Mouse (Mus musculus): ENCODE measurements around the gene Ppfibp1. TPM values are rescaled to one million over a fixed set of nuclear protein-coding genes. Genes with fewer than 3 reads are reported as not detected.

The Ppfibp1 gene
- polyA plus RNA-seq, 2 experiments: 46.3 to 59.7 TPM

DNA sequence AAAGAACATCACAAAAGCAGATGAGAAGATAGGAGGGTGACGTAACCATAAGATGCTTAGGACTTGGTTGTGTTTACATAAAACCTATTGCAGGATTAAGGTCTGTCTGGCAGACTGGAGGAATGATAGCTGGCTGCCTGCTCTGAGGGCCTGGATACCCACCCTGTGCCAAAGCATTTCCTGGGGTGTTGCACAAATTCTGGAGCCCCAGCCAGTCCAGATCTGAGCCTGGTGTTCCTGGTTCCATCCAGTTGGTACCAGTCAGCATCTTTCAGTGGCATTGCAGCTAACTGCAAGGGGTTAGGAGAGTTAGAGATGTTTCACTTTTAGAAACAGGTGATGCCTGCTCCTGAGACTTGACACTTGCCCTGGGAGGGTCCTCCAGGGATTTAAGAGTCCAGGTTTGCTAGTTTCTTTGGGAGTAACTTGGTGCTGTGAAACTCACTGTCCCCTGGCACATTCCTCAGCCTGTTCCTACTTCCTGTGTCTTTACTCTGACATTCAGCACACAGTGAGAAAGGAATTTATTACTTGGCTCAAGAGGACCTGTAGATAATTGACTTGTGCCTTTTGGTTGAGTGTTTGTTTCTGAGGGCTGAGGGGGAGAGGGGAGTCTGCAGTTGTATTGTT, 90.9 kb downstream of the Ppfibp1 start:
- H3K9ac ChIP-seq (ENCODE audit: low read depth, low read length, severe bottlenecking): no peak overlapping the region
- no peak for TF ChIP-seq POLR2A (IDR thresholded peaks at IDR 0.05; ENCODE audit: borderline replicate concordance, extremely low read depth, insufficient read depth, insufficient read length)
- H3K4me2 ChIP-seq (replicated peaks; ENCODE audit: low read depth, low read length, severe bottlenecking): no peak overlapping the region
- WGBS: 45% methylated on average over 1 of the region's 1 CpGs
- H3K4me1 ChIP-seq (ENCODE audit: control insufficient read depth, insufficient read depth, low read length): peaks cover 19% of the 10 kb centered on the region
- H3K36me3 ChIP-seq (ENCODE audit: control insufficient read depth, insufficient read depth, low read length): peaks cover 8% of the 10 kb centered on the region; the same call in 1 of the 2 replicates
- H3K4me3 ChIP-seq (replicated peaks; ENCODE audit: low read length): no peak overlapping the region
- no peaks in the 10 kb centered on the region for H3K27me3 ChIP-seq (ENCODE audit: control insufficient read depth, insufficient read depth, low read length)
- H3K9me3 ChIP-seq (ENCODE audit: control insufficient read depth, low read length): no peaks in the 10 kb centered on the region
- DNase-seq (ENCODE audit: low spot score) (no peak), ATAC-seq (ENCODE audit: low FRiP score, low read depth) (peak; percentile 16)
- H3K27ac ChIP-seq (replicated peaks; ENCODE audit: low read depth, low read length): peak overlapping the region; percentile 39; the same call in 1 of the 2 replicates

DNA sequence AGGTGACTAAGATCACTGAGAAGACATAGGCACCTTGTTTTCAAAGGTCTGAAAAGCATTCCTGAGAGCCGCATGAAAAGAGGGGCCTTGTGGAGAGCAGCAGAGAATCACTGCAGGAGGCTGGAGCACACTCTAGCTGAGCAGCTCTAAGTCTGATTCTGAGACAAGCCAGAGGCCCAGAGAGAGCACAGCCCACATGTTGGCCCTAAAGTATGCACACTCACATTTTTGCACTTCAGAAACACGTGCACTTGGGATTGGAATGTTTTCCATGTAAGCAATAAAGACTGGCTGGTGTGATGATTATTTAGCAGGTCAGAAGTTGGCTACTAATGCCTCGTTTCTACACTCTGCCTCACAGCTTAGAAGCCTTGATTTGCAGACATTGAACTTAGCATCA, 91.7 kb downstream of the Ppfibp1 start:
- TF ChIP-seq POLR2A (IDR thresholded peaks at IDR 0.05; ENCODE audit: borderline replicate concordance, extremely low read depth, insufficient read depth, insufficient read length): no peak
- Histone ChIP-seq H3K4me1 (ENCODE audit: control insufficient read depth, insufficient read depth, low read length) (peaks cover 22% of the 10 kb centered on the region), H3K36me3 (ENCODE audit: control insufficient read depth, insufficient read depth, low read length) (peaks cover 8% of the 10 kb centered on the region; the same call in 1 of the 2 replicates), H3K4me3 (replicated peaks; ENCODE audit: low read length) (no peak overlapping the region), H3K9me3 (ENCODE audit: control insufficient read depth, low read length) (no peaks in the 10 kb centered on the region), H3K9ac (ENCODE audit: low read depth, low read length, severe bottlenecking) (no peak overlapping the region), H3K4me2 (replicated peaks; ENCODE audit: low read depth, low read length, severe bottlenecking) (no peak overlapping the region), H3K27me3 (ENCODE audit: control insufficient read depth, insufficient read depth, low read length) (no peaks in the 10 kb centered on the region), H3K27ac (replicated peaks; ENCODE audit: low read depth, low read length) (peak overlapping the region; percentile 39; the same call in 1 of the 2 replicates)
- DNase-seq (ENCODE audit: low spot score): no peak
- ATAC-seq (ENCODE audit: low FRiP score, low read depth): 0 out of 2 replicates have a peak, but pooled peaks have one; percentile 21
- WGBS: 15% methylated on average over 3 of the region's 3 CpGs

DNA sequence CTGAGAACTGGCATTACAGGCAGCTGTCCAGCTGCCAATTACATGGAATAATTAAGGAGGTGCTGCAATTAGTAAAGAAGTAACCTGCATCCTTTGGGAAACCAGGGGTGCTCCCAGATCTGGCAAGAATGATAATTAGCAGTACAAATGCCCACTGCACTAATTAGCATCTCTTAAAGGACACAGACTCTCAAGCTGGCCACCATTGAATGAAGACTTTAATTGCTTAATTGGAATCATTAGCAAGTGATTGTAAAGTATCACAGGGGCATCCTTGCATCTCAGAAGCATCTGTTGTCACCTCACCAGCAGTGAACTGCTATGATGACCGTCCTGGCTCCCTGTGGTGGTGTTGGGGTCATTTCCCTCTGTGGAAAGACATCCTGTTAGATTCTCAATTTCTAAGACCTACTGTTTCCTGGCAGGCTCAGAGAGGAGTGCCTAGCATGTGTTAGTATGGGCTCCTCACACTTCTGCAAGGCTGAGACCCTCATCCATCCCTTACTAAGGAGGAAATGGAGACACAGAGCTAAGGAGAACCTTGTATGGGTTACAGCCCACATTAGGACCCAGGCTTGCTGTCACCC, 93.1 kb downstream of the Ppfibp1 start:
- 24% methylated on average over 1 of the region's 1 CpGs for WGBS
- Histone ChIP-seq H3K27ac (replicated peaks; ENCODE audit: low read depth, low read length) (no peak overlapping the region), H3K9ac (ENCODE audit: low read depth, low read length, severe bottlenecking) (no peak overlapping the region), H3K4me3 (replicated peaks; ENCODE audit: low read length) (no peak overlapping the region), H3K9me3 (ENCODE audit: control insufficient read depth, low read length) (no peaks in the 10 kb centered on the region), H3K36me3 (ENCODE audit: control insufficient read depth, insufficient read depth, low read length) (peaks cover 8% of the 10 kb centered on the region; the same call in 1 of the 2 replicates), H3K4me2 (replicated peaks; ENCODE audit: low read depth, low read length, severe bottlenecking) (no peak overlapping the region), H3K27me3 (ENCODE audit: control insufficient read depth, insufficient read depth, low read length) (no peaks in the 10 kb centered on the region), H3K4me1 (ENCODE audit: control insufficient read depth, insufficient read depth, low read length) (peaks cover 22% of the 10 kb centered on the region)
- DNase-seq (ENCODE audit: low spot score) (no peak), ATAC-seq (ENCODE audit: low FRiP score, low read depth) (no peak)
- TF ChIP-seq POLR2A (IDR thresholded peaks at IDR 0.05; ENCODE audit: borderline replicate concordance, extremely low read depth, insufficient read depth, insufficient read length): no peak

DNA sequence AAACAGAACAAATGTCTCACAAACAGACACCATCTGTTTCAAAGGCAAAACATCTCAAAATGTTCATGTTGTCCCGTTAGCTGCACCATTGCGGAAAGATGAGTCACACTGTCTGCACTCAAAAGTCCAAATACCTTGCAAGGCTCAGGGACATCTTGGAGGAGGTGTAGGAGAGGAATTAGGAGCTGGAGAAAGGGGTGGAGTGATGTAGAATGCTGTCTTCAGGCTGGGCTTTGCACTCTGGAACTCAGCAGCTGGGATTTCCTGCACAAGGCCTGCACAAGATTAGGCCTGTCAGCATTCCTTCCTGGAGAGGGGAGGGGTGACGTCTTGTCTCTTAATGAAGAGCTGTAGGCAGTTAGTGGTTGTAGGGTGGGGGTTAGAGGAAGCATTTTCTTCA, 96.3 kb downstream of the Ppfibp1 start:
- no peak overlapping the region for H3K27ac ChIP-seq (replicated peaks; ENCODE audit: low read depth, low read length)
- no peak for DNase-seq (ENCODE audit: low spot score)
- no peak for TF ChIP-seq POLR2A (IDR thresholded peaks at IDR 0.05; ENCODE audit: borderline replicate concordance, extremely low read depth, insufficient read depth, insufficient read length)

DNA sequence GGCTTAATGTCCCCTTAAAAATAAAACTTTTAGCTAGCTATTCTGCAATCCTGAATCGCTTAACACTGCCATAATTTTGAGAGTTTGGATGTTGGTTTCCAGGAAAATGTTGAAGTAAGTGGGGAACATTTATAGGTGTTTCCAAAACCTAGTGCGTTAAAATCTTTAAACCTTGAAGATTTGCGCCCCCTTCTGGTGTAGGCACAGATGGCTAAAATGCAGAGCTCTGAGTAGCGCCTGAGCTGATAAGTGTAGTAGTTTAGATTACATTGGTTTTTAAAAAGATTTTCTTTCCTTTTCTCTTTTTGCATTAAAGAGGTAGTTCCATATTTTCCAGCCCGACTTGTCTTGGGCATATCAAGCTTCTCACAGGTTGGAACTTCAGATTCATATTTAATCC, 105.9 kb downstream of the Ppfibp1 start:
- no peak for ATAC-seq (ENCODE audit: low FRiP score, low read depth)
- no peak for TF ChIP-seq POLR2A (IDR thresholded peaks at IDR 0.05; ENCODE audit: borderline replicate concordance, extremely low read depth, insufficient read depth, insufficient read length)
- Histone ChIP-seq H3K9ac (ENCODE audit: low read depth, low read length, severe bottlenecking) (no peak overlapping the region), H3K36me3 (ENCODE audit: control insufficient read depth, insufficient read depth, low read length) (peaks cover 32% of the 10 kb centered on the region), H3K9me3 (ENCODE audit: control insufficient read depth, low read length) (no peaks in the 10 kb centered on the region), H3K27me3 (ENCODE audit: control insufficient read depth, insufficient read depth, low read length) (no peaks in the 10 kb centered on the region), H3K4me2 (replicated peaks; ENCODE audit: low read depth, low read length, severe bottlenecking) (no peak overlapping the region), H3K4me1 (ENCODE audit: control insufficient read depth, insufficient read depth, low read length) (no peaks in the 10 kb centered on the region), H3K4me3 (replicated peaks; ENCODE audit: low read length) (no peak overlapping the region), H3K27ac (replicated peaks; ENCODE audit: low read depth, low read length) (no peak overlapping the region)
- WGBS: 45% methylated on average over 5 of the region's 5 CpGs
- peak; percentile 81 for DNase-seq (ENCODE audit: low spot score)

More for the DNA sequence above, 96.3 kb downstream of the Ppfibp1 start:
- H3K4me1 ChIP-seq (ENCODE audit: control insufficient read depth, insufficient read depth, low read length): peaks cover 11% of the 10 kb centered on the region
- H3K27me3 ChIP-seq (ENCODE audit: control insufficient read depth, insufficient read depth, low read length): no peaks in the 10 kb centered on the region
- no peaks in the 10 kb centered on the region; the same call in 1 of the 2 replicates for H3K36me3 ChIP-seq (ENCODE audit: control insufficient read depth, insufficient read depth, low read length)
- 0 out of 2 replicates have a peak, but pooled peaks have one; percentile 21 for ATAC-seq (ENCODE audit: low FRiP score, low read depth)
- H3K9ac ChIP-seq (ENCODE audit: low read depth, low read length, severe bottlenecking): no peak overlapping the region
- WGBS: 61% methylated on average over 3 of the region's 3 CpGs
- H3K9me3 ChIP-seq (ENCODE audit: control insufficient read depth, low read length): no peaks in the 10 kb centered on the region
- H3K4me3 ChIP-seq (replicated peaks; ENCODE audit: low read length): no peak overlapping the region
- no peak overlapping the region for H3K4me2 ChIP-seq (replicated peaks; ENCODE audit: low read depth, low read length, severe bottlenecking)

All from limb, embryonic 14.5 days (tissue).